Mouse (Mus musculus): ENCODE data around the gene Adat1.

- TF ChIP-seq CTCF (IDR thresholded peaks at IDR 0.05; ENCODE audit: low read depth) (no peak), EP300 (IDR thresholded peaks at IDR 0.05; ENCODE audit: low read depth) (no peak)
These were observed 67.1 kb downstream of the Adat1 start for GRCm38 (mm10) chr8:111924976-111925375.
